Mouse (Mus musculus): ENCODE measurements at regions not wholly inside any gene's neighbourhood (a gene's known extent, or its start where the extent isn't known, plus 50 kb on each side); places are given as distances from the start of the nearest gene placed in this dataset.

DNA sequence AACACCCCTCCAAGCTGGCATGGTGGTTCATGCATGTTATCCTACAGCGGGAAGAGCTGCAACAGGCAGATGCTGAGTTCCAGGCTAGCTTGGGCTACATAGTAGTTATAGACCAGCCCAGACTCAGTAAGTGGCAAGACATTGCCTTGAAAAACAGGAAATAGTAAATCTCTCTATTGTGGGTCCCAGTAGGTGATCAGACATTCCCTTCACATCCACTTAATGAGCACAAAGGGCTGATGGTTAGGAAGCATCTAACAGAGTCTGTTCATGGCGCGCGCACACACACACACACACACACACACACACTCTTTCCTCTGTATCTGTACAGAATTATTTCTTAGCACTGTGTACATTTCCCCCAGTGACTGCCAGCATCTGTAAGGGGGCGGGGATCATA is 64.0 kb upstream of the Map1b start:
- TF ChIP-seq CTCF (IDR thresholded peaks at IDR 0.05; ENCODE audit: low read depth) = no peak
- TF ChIP-seq EP300 (IDR thresholded peaks at IDR 0.05; ENCODE audit: low read depth) = no peak
